Mouse (Mus musculus): ENCODE data around the gene Serpinb12.

Serpinb12 gene

GRCm38 (mm10) chr1:106934265-106934664 lies at the start of gene Serpinb12:
Serpinb12 (plus strand) TSS chr1:106934449.
- no peak for DNase-seq (ENCODE audit: extremely low read depth, low read depth)

- peak; percentile 55 for DNase-seq (ENCODE audit: extremely low read depth, low read depth)
Measured at GRCm38 (mm10) chr1:106895142-106895541, 39.1 kb upstream of the Serpinb12 start.

DNA sequence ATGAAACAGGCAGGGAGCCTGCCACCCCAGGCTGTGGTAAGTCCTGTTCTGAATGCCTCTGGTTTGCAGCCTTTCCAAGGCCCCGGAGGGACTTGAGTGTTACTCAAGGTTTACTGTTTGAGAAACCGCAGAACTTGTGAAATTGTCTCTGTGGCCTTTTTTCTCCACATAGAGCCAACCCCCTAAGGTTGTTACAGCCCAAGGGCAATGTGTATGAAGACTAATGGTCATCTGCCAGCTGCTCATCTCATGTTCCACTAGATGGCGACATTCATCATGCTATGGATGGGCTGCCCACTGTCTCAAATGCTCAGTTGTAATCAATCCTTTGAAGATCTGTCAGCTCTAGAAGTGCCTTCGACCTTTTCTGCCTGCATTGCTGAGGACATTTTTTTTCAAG lies 32.8 kb upstream of the Serpinb12 start:
- peak; percentile 53 for DNase-seq (ENCODE audit: extremely low read depth, low read depth)

- DNase-seq (ENCODE audit: extremely low read depth, low read depth): peak; percentile 92
Measured at GRCm38 (mm10) chr1:106931954-106932353, 2.3 kb upstream of the Serpinb12 start.

GRCm38 (mm10) chr1:106933658-106934057 lies 591 bp upstream of the Serpinb12 start:
- peak; percentile 72 for DNase-seq (ENCODE audit: extremely low read depth, low read depth)

DNA sequence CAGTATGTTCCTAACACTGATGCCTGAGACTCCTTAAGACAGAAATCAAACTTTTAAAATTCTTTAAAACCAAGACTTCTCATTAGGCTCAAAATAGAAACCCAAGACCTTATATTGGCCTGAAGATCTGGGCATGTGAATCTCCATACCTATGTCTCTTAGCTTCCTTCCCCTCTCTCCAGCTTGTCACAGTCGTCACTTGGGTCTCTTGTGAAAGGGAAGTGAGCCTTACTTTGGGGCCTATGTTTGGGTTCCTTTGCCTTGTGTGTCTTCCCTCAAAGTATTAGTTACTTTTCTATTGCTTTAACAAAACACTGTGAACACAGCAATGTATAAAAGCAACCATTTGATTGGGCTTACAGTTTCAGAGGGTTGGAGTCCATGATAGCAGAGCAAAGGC lies 13.0 kb downstream of the Serpinb12 start:
- no peak for DNase-seq (ENCODE audit: extremely low read depth, low read depth)

DNA sequence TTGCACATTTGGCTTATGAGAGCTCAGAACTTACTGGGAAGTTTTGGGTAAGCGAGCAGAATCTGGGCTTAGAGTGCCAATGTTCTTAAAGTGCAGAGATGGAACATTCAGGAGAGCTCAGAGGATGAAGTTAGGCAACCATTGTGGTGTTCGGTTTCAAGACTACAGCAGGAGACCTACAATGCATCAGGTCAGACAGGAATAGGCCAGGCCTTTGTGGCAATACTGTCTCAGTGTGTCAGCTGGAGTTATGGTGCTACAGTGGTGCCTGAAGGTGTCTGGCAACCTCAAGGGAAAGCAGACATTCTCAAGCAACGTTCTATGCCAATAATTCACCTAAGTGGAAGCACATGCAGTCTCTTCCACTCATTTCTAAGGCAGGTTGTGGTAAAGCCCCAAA lies 25.7 kb downstream of the Serpinb12 start:
- DNase-seq (ENCODE audit: extremely low read depth, low read depth): no peak

DNA sequence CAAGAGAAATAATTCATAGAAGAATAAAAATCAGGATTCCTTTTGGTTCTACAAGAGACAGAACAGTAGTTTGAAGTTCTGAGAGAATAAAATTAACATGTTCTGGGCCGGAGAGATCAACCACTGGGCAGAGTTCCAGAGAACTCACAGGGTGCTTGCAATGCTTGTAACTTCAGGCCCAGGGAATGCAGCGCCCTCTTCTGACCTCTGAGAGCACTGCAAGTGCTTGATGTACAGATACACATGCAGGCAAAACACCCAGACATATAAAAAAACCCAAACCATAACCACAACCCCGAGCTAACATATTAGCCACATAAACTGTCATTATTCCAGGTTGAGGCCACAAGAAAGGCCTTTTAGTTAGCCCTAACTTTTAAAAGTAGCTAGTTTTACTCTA lies 26.8 kb downstream of the Serpinb12 start:
- peak; percentile 72 for DNase-seq (ENCODE audit: extremely low read depth, low read depth)

GRCm38 (mm10) chr1:106980684-106981083 lies 46.4 kb downstream of the Serpinb12 start, which contains the start of gene Serpinb13:
Serpinb13 (plus strand) TSS chr1:106980984.
- no peak for DNase-seq (ENCODE audit: extremely low read depth, low read depth)

- DNase-seq (ENCODE audit: extremely low read depth, low read depth): no peak
Measured at GRCm38 (mm10) chr1:106983092-106983491, 48.8 kb downstream of the Serpinb12 start.

- DNase-seq (ENCODE audit: extremely low read depth, low read depth): peak; percentile 54
Measured at GRCm38 (mm10) chr1:106983865-106984264, 49.6 kb downstream of the Serpinb12 start.

GRCm38 (mm10) chr1:107000424-107000823 lies 66.2 kb downstream of the Serpinb12 start:
- no peak for DNase-seq (ENCODE audit: extremely low read depth, low read depth)

- DNase-seq (ENCODE audit: extremely low read depth, low read depth): no peak
Measured at GRCm38 (mm10) chr1:107001754-107002153, 67.5 kb downstream of the Serpinb12 start.

DNA sequence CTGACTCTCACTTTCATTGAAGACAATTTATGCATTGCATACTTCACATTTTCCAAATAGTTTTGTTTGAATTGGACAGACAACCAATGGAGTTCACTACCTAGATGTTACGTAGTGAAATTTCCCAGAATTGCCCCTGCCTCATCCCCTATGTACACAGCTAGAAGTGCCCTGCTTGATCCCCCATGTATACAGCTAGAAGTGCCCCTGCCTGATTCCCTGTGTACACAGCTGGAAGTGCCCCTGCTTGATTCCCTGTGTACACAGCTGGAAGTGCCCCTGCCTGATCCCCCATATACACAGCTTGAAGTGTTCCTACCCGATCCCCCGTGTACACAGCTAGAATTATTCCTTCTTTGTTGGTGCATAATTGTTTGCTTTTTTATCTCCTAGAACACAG lies 72.1 kb downstream of the Serpinb12 start:
- DNase-seq (ENCODE audit: extremely low read depth, low read depth): no peak

Data from MEL-GATA-1-ER (cell line).